Mouse (Mus musculus) heart, embryonic 10.5 days (tissue): ENCODE data around the gene Tmc5. TPM values are rescaled to one million over a fixed set of nuclear protein-coding genes. Genes with fewer than 3 reads are reported as not detected.
A peak's percentile ranks its signal among the peaks of the same experiment; 100 is the strongest.

Experiments
- DNase-seq: peaks from one replicate; pipeline ENCODE4 v3.0.0-alpha.2; 2017; ENCODE audit warnings: low spot score
- H3K27ac ChIP-seq: fragments of 300-500 bp; sonication (generic); 2 replicates; pipeline ENCODE4 v1.5.1; 2016; ENCODE audit warnings: mild to moderate bottlenecking
- H3K27me3 ChIP-seq: fragments of 300-500 bp; sonication (generic); 2 replicates; pipeline ENCODE4 v1.6.1; 2016; ENCODE audit warnings: mild to moderate bottlenecking; ENCODE audit not compliant: poor library complexity, insufficient read depth, severe bottlenecking
- H3K36me3 ChIP-seq: fragments of 300-500 bp; sonication (generic); 2 replicates; pipeline ENCODE4 v1.6.1; 2016; ENCODE audit warnings: mild to moderate bottlenecking, moderate library complexity
- H3K4me1 ChIP-seq: fragments of 300-500 bp; sonication (generic); 2 replicates; pipeline ENCODE4 v1.6.1; 2016; ENCODE audit warnings: mild to moderate bottlenecking
- H3K4me3 ChIP-seq: fragments of 300-500 bp; sonication (generic); 2 replicates; pipeline ENCODE4 v1.5.1; 2016; ENCODE audit warnings: mild to moderate bottlenecking, moderate library complexity
- H3K9me3 ChIP-seq: fragments of 300-500 bp; sonication (generic); 2 replicates; pipeline ENCODE4 v1.6.1; 2016; ENCODE audit warnings: mild to moderate bottlenecking, moderate library complexity
- WGBS: fragments of 180-500 bp; shearing (Covaris S2); methylation state at CpG from one replicate; pipeline ENCODE4 v1.1.7; 2016; 5-methylcytosine and 5-hydroxymethylcytosine counted together
- polyA plus RNA-seq: library from polyadenylated mRNA; unstranded; fragments of >200 nt; fragmentation: Nextera tagmentation; extraction: Ambion mirVana; gene quantifications from 2 replicates; pipeline ENCODE4 v1.2.1, GENCODE M21; 2016

The Tmc5 gene
- polyA plus RNA-seq: 0.05 TPM in 1 of 2 replicates, not detected in the other

GRCm38 (mm10) chr7:118597201-118597600 is at the start of gene Tmc5:
Tmc5 (plus strand) TSS chr7:118597297.
- Histone ChIP-seq H3K27ac (no peak within 1 kb of the TSS), H3K27me3 (peaks cover 84% of the 10 kb centered on the region), H3K4me1 (peaks cover 31% of the 10 kb centered on the region), H3K4me3 (peak within 1 kb of the TSS; percentile 47), H3K36me3 (no peaks in the 10 kb centered on the region), H3K9me3 (no peaks in the 10 kb centered on the region)
- 3% methylated on average over 23 of the region's 23 CpGs for WGBS
- DNase-seq: no peak

DNA sequence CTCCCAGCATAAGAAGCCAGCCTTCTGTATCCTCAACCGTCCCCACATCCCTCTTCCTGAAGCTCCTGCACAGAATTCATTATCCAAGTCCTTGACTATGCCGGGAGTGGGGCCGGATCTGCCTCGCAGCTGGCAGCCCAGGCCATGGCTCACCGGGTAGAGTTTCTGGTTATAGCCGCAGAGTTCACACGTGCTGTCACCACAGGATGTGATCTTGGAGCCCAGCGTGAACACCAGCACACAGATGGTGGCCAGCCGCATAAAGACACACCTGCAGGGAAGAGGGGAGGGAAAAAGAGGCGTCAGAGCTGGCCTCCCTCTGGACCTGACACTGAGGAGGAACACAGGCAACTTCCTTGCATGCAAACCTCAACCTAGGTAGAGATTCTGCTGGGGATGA is 49.6 kb upstream of the Tmc5 start:
- no peaks in the 10 kb centered on the region for H3K4me1 ChIP-seq
- H3K4me3 ChIP-seq: no peak overlapping the region
- H3K27ac ChIP-seq: no peak overlapping the region
- DNase-seq: no peak
- WGBS: 72% methylated on average over 10 of the region's 10 CpGs
- no peaks in the 10 kb centered on the region; the same call in 1 of the 2 replicates for H3K27me3 ChIP-seq
- H3K9me3 ChIP-seq: no peaks in the 10 kb centered on the region
- H3K36me3 ChIP-seq: peaks cover 8% of the 10 kb centered on the region; the same call in 1 of the 2 replicates

- no peak overlapping the region for H3K27ac ChIP-seq
- WGBS: 67% methylated on average over 4 of the region's 4 CpGs
- H3K9me3 ChIP-seq: no peaks in the 10 kb centered on the region
These were observed 43.2 kb upstream of the Tmc5 start for GRCm38 (mm10) chr7:118553881-118554280.

DNA sequence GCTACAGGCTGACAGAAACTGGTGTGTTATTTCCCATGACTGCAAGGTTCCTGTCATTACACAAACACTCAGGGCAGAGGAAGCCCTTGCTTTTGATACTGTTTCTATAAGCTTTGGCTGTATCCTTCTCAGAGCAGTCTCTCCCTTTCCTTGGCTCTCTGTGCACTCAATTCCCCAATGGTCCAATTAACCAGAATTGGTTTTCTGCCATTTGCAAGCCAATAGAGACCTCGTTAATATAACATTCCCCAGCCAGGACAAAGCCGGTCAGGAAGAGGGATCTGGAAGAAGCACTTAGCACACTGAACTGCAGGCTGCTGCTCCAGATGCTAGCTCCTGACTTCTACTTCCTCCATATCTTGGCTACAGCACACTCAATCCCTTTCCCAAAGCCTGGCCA is 42.8 kb upstream of the Tmc5 start:
- Histone ChIP-seq H3K36me3 (peaks cover 5% of the 10 kb centered on the region; the same call in 1 of the 2 replicates), H3K27ac (no peak overlapping the region), H3K27me3 (no peaks in the 10 kb centered on the region), H3K9me3 (no peaks in the 10 kb centered on the region), H3K4me3 (no peak overlapping the region), H3K4me1 (no peaks in the 10 kb centered on the region)
- DNase-seq: no peak
- WGBS: 92% methylated on average over 2 of the region's 2 CpGs

More at GRCm38 (mm10) chr7:118553881-118554280, 43.2 kb upstream of the Tmc5 start:
- no peak for DNase-seq
- Histone ChIP-seq H3K36me3 (peaks cover 8% of the 10 kb centered on the region; the same call in 1 of the 2 replicates), H3K27me3 (no peaks in the 10 kb centered on the region), H3K4me1 (no peaks in the 10 kb centered on the region), H3K4me3 (no peak overlapping the region)

GRCm38 (mm10) chr7:118569121-118569543 is 28.0 kb upstream of the Tmc5 start:
- no peak overlapping the region for H3K27ac ChIP-seq
- no peak overlapping the region for H3K4me3 ChIP-seq
- H3K4me1 ChIP-seq: no peaks in the 10 kb centered on the region
- H3K36me3 ChIP-seq: no peaks in the 10 kb centered on the region
- no peak for DNase-seq
- H3K27me3 ChIP-seq: no peaks in the 10 kb centered on the region
- 81% methylated on average over 6 of the region's 6 CpGs for WGBS
- no peaks in the 10 kb centered on the region for H3K9me3 ChIP-seq

DNA sequence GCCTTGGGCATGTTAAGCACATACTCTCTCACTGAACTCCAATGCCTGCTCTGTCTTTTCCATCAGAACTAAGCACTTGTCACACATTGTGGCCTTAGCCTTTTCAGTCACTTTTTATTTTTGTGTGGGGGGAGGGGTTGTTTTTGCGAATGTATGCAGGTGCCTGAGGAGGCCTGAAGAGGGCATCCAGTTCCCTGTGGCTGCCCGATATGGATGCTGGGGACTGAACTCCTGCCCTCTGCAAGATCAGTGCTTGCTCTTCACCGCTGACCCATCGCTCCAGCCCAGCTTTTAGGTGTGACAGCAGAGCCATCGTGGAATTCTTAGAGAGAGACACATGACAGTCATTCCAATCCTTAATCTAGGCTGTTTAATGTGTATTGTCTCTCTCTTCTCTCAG is 25.7 kb upstream of the Tmc5 start:
- no peaks in the 10 kb centered on the region for H3K36me3 ChIP-seq
- no peak overlapping the region for H3K4me3 ChIP-seq

DNA sequence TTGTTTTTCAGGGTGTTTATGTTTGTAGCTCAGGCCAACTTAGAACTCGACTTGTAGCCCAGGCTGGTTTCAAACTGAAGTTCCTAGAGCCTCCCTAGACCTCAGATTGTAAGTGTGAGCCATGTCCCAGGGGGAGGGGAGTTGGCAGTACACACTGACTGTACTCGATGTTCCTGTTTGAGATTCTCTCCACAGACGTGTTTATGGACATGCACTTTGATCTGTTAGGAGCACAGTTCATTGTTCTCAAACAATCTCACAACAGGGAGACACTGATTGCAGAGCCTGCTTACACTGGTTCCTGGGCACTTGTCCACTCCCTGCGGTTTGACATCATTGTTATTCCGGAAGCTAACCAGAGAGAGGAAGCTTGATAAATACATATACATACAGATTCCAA is 25.1 kb upstream of the Tmc5 start:
- Histone ChIP-seq H3K4me3 (no peak overlapping the region), H3K4me1 (no peaks in the 10 kb centered on the region), H3K27ac (no peak overlapping the region), H3K36me3 (no peaks in the 10 kb centered on the region), H3K27me3 (no peaks in the 10 kb centered on the region), H3K9me3 (no peaks in the 10 kb centered on the region)
- no peak for DNase-seq
- WGBS: 62% methylated on average over 5 of the region's 5 CpGs

More for the DNA sequence above, 25.7 kb upstream of the Tmc5 start:
- Histone ChIP-seq H3K9me3 (no peaks in the 10 kb centered on the region), H3K27ac (no peak overlapping the region), H3K4me1 (no peaks in the 10 kb centered on the region), H3K27me3 (no peaks in the 10 kb centered on the region)
- DNase-seq: no peak
- WGBS: 43% methylated on average over 5 of the region's 5 CpGs

- H3K4me1 ChIP-seq: peaks cover 11% of the 10 kb centered on the region; the same call in 1 of the 2 replicates
- 0 out of 2 replicates have a peak, but pooled peaks cover 7% of the 10 kb centered on the region for H3K36me3 ChIP-seq
- WGBS: 55% methylated on average over 3 of the region's 3 CpGs
- no peak for DNase-seq
- H3K9me3 ChIP-seq: no peaks in the 10 kb centered on the region; the same call in 1 of the 2 replicates
- H3K27me3 ChIP-seq: peaks cover 15% of the 10 kb centered on the region
- peak overlapping the region; percentile 12; the same call in 1 of the 2 replicates for H3K27ac ChIP-seq
- no peak overlapping the region for H3K4me3 ChIP-seq
These were observed 18.8 kb upstream of the Tmc5 start for GRCm38 (mm10) chr7:118578269-118578668.

DNA sequence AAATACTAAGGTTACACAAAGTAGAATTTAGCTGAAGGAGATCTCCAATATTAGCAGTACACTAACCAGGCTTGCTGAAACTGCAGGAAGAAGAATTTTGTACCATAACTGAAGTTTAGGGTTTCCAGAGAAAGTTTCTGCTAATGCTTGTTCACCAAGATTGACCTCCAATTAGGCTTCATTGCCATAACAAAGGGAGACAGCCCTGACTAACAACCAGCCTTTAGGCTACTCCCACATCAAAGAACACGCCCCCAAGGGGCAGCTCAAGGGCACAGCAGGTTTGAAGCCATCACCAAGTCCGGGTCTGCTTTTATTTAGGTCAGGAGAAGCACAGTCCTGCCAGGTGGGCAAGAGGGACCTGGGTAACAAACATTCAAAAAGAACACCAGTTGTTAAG is 17.2 kb upstream of the Tmc5 start:
- Histone ChIP-seq H3K36me3 (0 out of 2 replicates have a peak, but pooled peaks cover 7% of the 10 kb centered on the region), H3K27me3 (peaks cover 18% of the 10 kb centered on the region), H3K9me3 (no peaks in the 10 kb centered on the region; the same call in 1 of the 2 replicates), H3K4me1 (peaks cover 22% of the 10 kb centered on the region; the same call in 1 of the 2 replicates), H3K27ac (no peak overlapping the region), H3K4me3 (no peak overlapping the region)
- no peak for DNase-seq
- 64% methylated on average over 2 of the region's 2 CpGs for WGBS

DNA sequence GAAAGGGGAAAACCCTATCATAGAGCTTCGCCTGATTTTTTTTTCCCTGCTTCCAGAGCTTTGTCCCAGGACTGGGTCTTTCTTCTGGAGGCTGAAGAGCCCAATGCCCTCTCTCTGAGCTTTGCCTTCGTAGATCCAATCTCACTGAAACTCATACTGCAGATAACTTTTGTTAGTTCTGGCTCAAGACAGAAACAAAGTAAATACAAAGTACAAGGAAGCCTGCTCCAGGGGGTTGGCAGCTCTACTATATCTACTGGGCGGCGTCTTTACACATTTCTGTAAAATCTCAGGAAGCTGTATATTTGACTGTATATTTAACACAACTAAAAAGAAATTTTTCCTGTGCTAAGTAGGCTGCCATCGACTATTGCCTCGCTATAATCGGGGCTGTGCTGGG is 13.3 kb upstream of the Tmc5 start:
- Histone ChIP-seq H3K4me3 (peak overlapping the region; percentile 76), H3K9me3 (no peaks in the 10 kb centered on the region; the same call in 1 of the 2 replicates), H3K27me3 (peaks cover 22% of the 10 kb centered on the region), H3K36me3 (0 out of 2 replicates have a peak, but pooled peaks cover 7% of the 10 kb centered on the region), H3K27ac (peak overlapping the region; percentile 91; the same call in 1 of the 2 replicates), H3K4me1 (peaks cover 11% of the 10 kb centered on the region; the same call in 1 of the 2 replicates)
- 14% methylated on average over 7 of the region's 7 CpGs for WGBS
- DNase-seq: no peak

GRCm38 (mm10) chr7:118584257-118584907 is 12.7 kb upstream of the Tmc5 start, which contains the start of gene Tmc7:
Tmc7 (minus strand) TSS chr7:118584736.
- under 1% methylated on average over 50 of the region's 51 CpGs for WGBS
- peak within 1 kb of the TSS; percentile 76 for H3K4me3 ChIP-seq

GRCm38 (mm10) chr7:118584926-118585325 is 12.2 kb upstream of the Tmc5 start:
- H3K4me3 ChIP-seq: peak overlapping the region; percentile 76
- 0 out of 2 replicates have a peak, but pooled peaks cover 7% of the 10 kb centered on the region for H3K36me3 ChIP-seq
- peaks cover 11% of the 10 kb centered on the region; the same call in 1 of the 2 replicates for H3K4me1 ChIP-seq
- DNase-seq: no peak
- peaks cover 22% of the 10 kb centered on the region for H3K27me3 ChIP-seq
- H3K27ac ChIP-seq: peak overlapping the region; percentile 91; the same call in 1 of the 2 replicates
- H3K9me3 ChIP-seq: no peaks in the 10 kb centered on the region; the same call in 1 of the 2 replicates
- 74% methylated on average over 5 of the region's 5 CpGs for WGBS

More at GRCm38 (mm10) chr7:118584257-118584907, 12.7 kb upstream of the Tmc5 start, which contains the start of gene Tmc7:
- peak; percentile 81 for DNase-seq
- Histone ChIP-seq H3K9me3 (no peaks in the 10 kb centered on the region; the same call in 1 of the 2 replicates), H3K4me1 (peaks cover 11% of the 10 kb centered on the region; the same call in 1 of the 2 replicates), H3K27me3 (peaks cover 22% of the 10 kb centered on the region), H3K36me3 (0 out of 2 replicates have a peak, but pooled peaks cover 7% of the 10 kb centered on the region), H3K27ac (peak within 1 kb of the TSS; percentile 91)

DNA sequence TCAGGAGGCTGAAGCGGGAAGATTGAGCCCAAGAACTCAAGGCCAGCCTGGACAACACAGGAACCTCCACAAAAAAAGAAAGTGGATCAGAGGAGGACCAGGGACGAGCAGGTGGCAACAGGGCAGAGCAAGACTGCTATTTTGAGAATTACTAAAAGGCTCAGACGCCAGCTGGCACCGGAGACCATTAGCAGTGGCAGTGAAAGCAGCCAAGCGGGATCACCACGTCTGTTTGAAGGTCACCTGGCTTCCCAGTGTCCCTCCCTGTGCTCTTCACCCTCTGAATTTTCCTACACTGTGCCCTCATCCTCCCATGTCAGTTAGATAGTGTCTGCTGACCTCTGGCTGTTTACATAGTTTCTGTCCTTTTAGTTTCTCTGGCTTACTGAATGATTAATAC is 11.2 kb upstream of the Tmc5 start:
- Histone ChIP-seq H3K27me3 (peaks cover 22% of the 10 kb centered on the region), H3K27ac (no peak overlapping the region), H3K9me3 (no peaks in the 10 kb centered on the region; the same call in 1 of the 2 replicates), H3K4me1 (peaks cover 11% of the 10 kb centered on the region; the same call in 1 of the 2 replicates), H3K36me3 (0 out of 2 replicates have a peak, but pooled peaks cover 2% of the 10 kb centered on the region), H3K4me3 (no peak overlapping the region)
- no peak for DNase-seq
- WGBS: 63% methylated on average over 6 of the region's 6 CpGs
